Mouse (Mus musculus) testis, adult 2 months (tissue): ENCODE results near the gene Efcab7.

ENCODE experiments used
- CTCF ChIP-seq: fragments of 200-500 bp; IDR thresholded peaks from 2 replicates; pipeline ENCODE4 v1.5.1; 2012; ENCODE audit warnings: low read depth, mild to moderate bottlenecking, inconsistent platforms, low read length, moderate library complexity; ENCODE audit not compliant: control insufficient read depth, insufficient read depth, insufficient replicate concordance
- POLR2A ChIP-seq: fragments of 200-500 bp; IDR thresholded peaks from 2 replicates; pipeline ENCODE4 v1.6.1; 2012; ENCODE audit warnings: low read depth, mild to moderate bottlenecking, inconsistent platforms, low read length, moderate library complexity; ENCODE audit not compliant: control insufficient read depth

DNA sequence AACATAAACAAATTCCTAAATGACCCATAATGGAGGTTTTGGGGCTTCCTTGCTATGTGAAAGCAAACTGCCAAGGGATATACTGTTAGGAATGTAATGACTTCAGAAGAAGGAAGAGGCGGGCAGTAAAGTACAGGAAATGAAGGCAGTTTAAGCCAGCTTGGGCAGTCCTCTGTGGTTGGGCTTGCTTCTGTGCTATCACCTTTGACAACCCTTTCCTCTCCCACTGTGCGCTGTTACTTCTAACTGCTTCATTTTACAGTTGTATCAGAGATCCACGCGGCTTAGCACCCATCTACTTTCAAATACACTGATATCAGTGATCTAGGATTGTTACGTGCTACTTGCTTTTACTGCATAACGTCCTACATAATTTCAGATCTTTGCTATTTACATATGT lies 36.6 kb upstream of the Efcab7 start:
- TF ChIP-seq CTCF (no peak), POLR2A (no peak)
